Mouse (Mus musculus): ENCODE measurements around the gene Stk32c. TPM values are rescaled to one million over a fixed set of nuclear protein-coding genes. Genes with fewer than 3 reads are reported as not detected.

The Stk32c gene
- total RNA-seq, 2 experiments from 2014 or later: 0.36 to 0.48 TPM

DNA sequence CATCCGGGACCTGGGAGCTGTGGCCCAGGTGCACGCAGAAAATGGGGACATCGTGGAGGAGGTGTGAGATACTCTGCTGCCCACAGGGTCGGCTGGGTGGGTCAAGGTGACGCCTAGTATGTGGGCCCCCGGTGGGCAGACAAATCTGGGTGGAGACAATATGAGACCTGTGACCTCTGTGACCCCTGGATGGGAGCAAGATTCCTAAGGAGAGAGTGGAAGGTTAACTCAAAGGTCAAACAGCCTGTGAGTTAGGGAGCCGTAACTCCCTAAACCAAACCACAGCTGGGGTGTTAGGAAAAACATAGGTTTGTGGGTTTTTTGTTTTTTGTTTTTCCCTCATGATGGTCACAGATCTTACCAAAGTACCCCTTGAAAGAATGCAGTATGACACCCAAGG lies 119.3 kb downstream of the Stk32c start:
- DNase-seq: no peak

DNA sequence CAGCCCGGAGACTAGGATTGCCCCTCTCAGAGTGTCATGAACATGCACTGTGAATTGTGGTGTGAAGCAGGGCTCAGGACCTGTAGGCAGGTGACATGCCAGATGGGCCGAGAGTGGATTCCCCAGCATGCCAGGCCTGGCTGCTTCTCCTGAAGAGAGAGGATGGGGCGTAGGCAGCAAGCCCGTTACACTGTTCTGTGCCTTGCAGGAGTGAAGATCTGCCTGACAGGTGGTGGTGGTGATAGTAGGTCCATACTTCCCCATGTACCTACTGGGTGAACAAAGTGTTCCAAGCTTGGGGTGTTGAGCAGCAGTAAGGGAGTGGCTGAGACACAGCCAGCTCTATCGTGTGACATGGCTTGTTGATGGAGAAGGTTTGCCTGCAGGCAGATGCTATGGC lies 120.0 kb downstream of the Stk32c start:
- DNase-seq: no peak

GRCm38 (mm10) chr7:139092676-139093075 lies 120.4 kb downstream of the Stk32c start:
- DNase-seq: no peak

DNA sequence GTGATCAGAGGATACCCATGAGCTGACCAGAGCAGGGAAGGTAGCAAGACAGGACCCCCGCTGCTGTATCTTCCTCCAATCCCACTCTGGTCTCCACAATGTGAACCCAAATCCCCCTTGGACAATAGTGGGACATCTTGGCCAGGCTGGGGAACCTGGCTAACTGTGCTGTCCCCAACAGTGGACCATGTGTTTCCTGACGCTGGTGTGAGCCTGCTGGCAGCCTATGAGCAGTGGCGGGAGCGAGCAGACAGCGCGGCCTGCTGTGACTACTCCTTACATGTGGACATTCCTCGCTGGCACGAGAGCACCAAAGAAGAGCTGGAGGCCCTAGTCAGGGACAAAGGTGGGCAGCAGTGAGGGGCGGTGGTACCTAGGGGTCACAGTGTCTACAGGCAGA lies 121.4 kb downstream of the Stk32c start:
- DNase-seq: no peak

DNA sequence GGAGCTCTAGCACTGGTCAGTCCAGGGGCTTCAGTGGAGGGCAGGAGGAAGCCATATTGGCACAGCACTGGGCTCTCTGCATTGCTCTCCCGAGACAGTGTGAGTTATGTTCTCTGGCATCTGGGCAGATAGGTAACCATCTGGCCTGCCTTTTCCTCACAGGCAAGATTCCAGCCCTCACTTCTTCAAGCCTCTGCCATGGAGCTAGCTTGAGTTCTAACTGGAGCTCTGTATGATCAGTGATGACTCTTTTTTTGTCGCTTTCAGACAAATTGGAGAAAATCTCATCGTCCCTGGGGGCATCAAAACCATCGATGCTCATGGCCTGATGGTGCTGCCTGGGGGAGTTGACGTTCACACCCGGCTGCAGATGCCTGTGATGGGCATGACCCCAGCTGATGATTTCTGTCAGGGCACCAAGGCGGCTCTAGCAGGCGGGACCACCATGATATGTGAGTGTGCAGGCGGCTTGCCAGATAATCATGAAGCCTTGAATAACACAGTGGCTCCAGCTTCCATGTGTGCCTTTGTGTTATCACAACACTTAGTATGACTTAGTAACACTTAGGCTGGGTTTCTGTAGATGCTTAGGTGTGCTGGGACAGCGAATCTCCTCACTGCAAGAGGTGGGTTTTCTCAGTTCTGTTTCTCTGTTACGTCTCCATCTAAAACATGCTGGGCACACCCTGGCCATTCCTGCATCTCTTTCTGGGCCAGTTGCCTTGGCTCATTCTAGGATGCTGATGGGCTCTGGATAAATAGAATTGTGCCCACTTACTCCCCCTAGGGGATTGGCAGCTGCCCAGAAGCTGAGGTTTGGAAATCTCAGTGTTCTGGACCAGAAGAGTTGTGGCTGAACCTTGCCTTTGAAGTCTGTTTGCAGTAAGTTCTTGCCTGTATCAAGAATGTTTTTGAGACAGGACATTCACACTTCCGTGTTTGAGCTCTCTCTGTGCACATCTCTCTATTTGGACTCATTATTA lies 122.9 kb downstream of the Stk32c start:
- no peak for DNase-seq

GRCm38 (mm10) chr7:139087801-139088200 lies 125.3 kb downstream of the Stk32c start:
- no peak for DNase-seq

GRCm38 (mm10) chr7:139086195-139087158 lies 126.6 kb downstream of the Stk32c start:
- DNase-seq: peak; percentile 17

- DNase-seq: no peak
Observed at GRCm38 (mm10) chr7:139085629-139086194, 127.4 kb downstream of the Stk32c start, which contains the start of gene Dpysl4. Gene Dpysl4, plus strand, starts transcription at chr7:139086001.

DNA sequence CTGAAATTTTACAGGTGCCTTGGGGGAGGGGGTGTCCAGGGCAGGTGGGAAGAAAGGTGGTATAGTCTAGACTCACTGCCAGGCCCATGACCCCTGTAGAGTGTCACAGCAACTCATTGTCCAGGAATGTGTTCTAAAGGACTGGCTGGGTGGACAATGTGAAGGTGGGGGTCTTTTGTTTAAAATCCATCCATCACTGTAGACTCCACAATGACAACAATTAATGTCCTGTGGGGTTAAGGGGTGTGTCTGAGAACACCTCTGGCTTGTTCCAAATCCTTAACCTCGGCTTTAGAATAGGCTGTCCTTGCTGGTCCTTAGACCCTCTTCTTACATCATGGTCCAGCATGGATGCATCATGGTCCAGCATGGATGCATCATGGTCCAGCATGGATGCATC lies 128.8 kb downstream of the Stk32c start:
- no peak for DNase-seq

GRCm38 (mm10) chr7:139082281-139082680 lies 130.8 kb downstream of the Stk32c start:
- no peak for DNase-seq

DNA sequence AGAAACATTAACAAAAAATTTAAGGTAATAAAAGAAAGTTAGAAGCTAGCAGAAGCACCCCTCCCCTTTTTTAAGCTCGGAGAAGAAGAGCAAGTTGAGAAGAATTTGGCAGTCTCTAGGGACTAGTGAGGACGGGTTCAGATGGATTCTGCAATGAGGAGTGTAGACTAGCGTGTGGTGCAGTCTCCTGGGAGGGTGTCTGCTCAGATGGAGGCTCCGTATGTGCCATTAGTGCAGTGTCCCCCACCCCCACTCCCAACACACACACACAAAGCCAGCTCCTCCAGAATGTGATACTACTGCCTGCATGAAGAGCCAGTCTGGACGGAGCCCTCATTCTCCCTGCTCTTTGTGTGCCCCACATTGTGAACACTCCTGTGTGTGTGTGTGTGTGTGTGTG lies 131.9 kb downstream of the Stk32c start:
- no peak for DNase-seq

DNA sequence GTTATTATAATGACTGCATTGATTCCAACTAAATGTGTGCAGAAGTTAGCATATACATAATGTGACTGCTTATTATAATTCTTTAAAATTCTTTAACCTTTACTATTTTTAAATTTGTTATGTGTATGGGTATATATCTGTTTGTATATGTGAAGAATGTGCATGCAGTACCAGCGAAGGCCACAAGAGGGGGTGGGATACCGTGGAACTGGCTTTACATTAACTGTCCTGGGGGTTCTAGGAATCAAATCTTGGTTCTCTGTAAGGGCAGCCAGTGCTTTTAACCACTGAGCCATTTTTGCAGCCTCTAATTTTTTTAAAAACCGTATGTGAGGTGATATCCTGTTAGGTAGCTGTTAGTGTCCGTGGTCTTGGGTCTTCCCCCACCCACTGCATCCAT lies 132.4 kb downstream of the Stk32c start:
- DNase-seq: no peak

DNA sequence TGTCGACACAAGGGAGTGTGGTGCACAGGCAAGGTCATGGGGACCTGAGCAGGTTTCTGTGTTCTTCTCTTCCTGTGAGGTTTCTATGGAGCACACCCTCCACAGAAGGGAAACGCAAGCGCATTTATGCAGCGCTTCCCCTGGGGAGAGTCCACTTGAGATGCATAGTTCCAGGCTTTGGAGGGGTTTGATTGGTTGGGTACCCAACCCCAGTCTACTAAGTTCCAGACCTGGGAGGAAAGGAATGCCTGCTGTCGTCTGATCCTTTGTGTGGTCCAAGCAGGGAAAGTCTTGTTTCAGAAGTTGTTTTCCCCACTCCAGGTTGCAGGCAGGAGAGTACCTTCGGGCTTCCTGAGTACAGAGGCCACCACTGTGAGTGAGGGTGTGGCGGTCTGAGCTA lies 134.0 kb downstream of the Stk32c start:
- DNase-seq: no peak

DNA sequence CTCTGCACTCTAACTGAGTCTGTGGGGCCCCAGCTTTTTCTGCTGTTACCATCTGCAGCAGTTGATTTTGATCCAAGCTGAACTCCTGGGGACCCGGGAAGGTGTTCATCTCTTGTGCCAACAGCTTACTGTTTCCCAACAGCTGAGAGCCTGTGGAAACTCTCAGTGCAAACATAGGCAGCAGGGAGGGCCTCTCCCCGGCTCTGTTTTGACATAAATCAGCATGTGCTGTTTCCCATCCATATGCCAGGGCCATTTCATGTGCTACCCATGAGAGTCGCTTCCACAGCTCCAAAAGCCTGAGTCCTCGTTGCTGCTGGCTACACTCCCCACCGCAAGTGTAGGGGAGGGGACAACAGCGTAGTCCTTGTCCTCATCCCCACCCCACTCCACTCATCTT lies 134.9 kb downstream of the Stk32c start:
- no peak for DNase-seq

DNA sequence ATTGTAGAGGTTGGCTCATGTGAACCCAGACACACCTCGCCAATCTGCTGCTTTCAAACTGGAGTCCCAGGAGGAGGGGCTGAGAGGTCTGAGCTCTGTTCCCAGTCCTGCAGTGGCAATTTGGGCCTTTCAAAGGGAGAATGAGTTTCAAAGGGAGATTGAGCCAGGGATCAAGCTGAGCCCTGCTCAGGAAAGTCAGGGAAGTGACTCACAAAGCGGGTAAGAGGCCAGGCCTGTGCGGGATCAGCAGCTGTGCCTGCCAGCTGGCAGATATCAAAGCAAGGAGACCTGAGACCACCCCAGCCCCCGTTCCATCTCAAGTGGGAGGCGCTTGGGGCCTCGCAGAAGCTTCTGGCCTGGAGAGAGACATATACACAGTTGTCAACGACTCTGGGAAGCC lies 135.8 kb downstream of the Stk32c start:
- no peak for DNase-seq

- DNase-seq: no peak
Observed at GRCm38 (mm10) chr7:139075054-139075794, 137.9 kb downstream of the Stk32c start.

- no peak for DNase-seq
Observed at GRCm38 (mm10) chr7:139074189-139074588, 138.9 kb downstream of the Stk32c start.

- DNase-seq: no peak
Observed at GRCm38 (mm10) chr7:139068182-139068623, 144.9 kb downstream of the Stk32c start.

DNA sequence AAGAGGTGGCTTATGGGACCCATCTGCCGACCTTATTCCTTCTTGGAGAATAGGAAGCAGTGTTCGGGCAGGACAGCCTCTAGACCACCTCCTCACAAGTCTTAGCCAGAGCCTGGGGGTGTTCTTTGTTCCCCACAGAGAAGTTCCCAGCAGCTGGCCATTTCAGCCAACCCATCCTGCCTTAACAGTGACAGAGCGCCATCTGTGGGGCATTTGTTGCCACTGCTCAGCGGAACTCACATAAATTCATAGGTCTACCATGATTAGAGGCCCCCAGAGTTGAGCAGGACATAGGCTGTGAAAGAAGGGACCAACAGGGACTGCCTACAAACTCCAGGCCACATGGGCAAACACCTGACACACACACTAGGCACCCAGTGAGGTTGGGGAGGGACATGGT lies 149.7 kb downstream of the Stk32c start:
- no peak for DNase-seq

Data from gastrocnemius, postnatal 25 days (tissue).